Mouse (Mus musculus) liver, embryonic 14.5 days (tissue): ENCODE results near the gene Vmn1r158. TPM values are rescaled to one million over a fixed set of nuclear protein-coding genes. Genes with fewer than 3 reads are reported as not detected.
"Not testable (repeated sequence)": the region's sequence is repeated elsewhere in the genome, so short reads cannot be mapped to it uniquely, and the experiment has no call there.

Experiments used
- ATAC-seq: fragments of 200-750 bp; cut with Nextera tagmentation; 2 replicates; pipeline ENCODE4 v1.8.0; 2017; ENCODE audit warnings: moderate number of reproducible peaks, mild to moderate bottlenecking, moderate library complexity; ENCODE audit not compliant: insufficient read depth
- DNase-seq, 3 experiments: peaks; one replicate each; pipeline ENCODE4 v3.0.0-alpha.2; 2012 to 2013; ENCODE audit warnings: low read depth in 3 of 3, low spot score in 3 of 3
- H3K27ac ChIP-seq: fragments of 300-500 bp; sonication (generic); 2 replicates; pipeline ENCODE4 v1.5.1; 2014; ENCODE audit warnings: moderate library complexity, mild to moderate bottlenecking, control low read depth, inconsistent platforms
- H3K27me3 ChIP-seq: fragments of 300-500 bp; sonication (generic); 2 replicates; pipeline ENCODE4 v1.6.1; 2014; ENCODE audit warnings: mild to moderate bottlenecking, low read length, moderate library complexity; ENCODE audit not compliant: control insufficient read depth, insufficient read depth
- H3K36me3 ChIP-seq: fragments of 300-500 bp; sonication (generic); replicated peaks from 2 replicates; pipeline ENCODE4 v1.6.1; 2014; ENCODE audit warnings: low read depth; ENCODE audit not compliant: control insufficient read depth, insufficient read depth
- H3K4me1 ChIP-seq, 2 experiments: fragments of 200-500 bp in 1 of 2; fragments of 300-500 bp in 1 of 2; sonication (generic) in 1 of 2; replicated peaks; 2 replicates each; pipeline ENCODE4 v1.6.1; 2012 to 2014; ENCODE audit warnings: antibody characterized with exemption in 1 of 2, inconsistent platforms in 1 of 2, low read length in 1 of 2; ENCODE audit not compliant: control insufficient read depth in 2 of 2, insufficient read depth in 2 of 2
- H3K4me2 ChIP-seq: fragments of 300-500 bp; sonication (generic); 2 replicates; pipeline ENCODE4 v1.6.1; 2014; ENCODE audit warnings: low read depth, mild to moderate bottlenecking, control low read depth, moderate library complexity
- H3K4me3 ChIP-seq, 2 experiments: fragments of 200-500 bp in 1 of 2; fragments of 300-500 bp in 1 of 2; sonication (generic) in 1 of 2; 2 replicates each; pipeline ENCODE4 v1.5.1; 2012 to 2014; ENCODE audit warnings: low read depth in 2 of 2, low read length in 2 of 2, mild to moderate bottlenecking in 2 of 2, control low read depth in 1 of 2, inconsistent platforms in 1 of 2, moderate library complexity in 1 of 2; ENCODE audit not compliant: insufficient read depth in 1 of 2
- H3K9ac ChIP-seq: fragments of 300-500 bp; sonication (generic); replicated peaks from 2 replicates; pipeline ENCODE4 v1.6.1; 2014; ENCODE audit warnings: mild to moderate bottlenecking, control low read depth, moderate library complexity
- H3K9me3 ChIP-seq: fragments of 300-500 bp; sonication (generic); 2 replicates; pipeline ENCODE4 v1.6.1; 2016; ENCODE audit warnings: low read length, mixed read lengths; ENCODE audit not compliant: control insufficient read depth
- WGBS: fragments of 180-500 bp; shearing (Covaris S2); extraction: QIAGEN DNeasy Blood & Tissue Kit; methylation state at CpG from one replicate; pipeline ENCODE4 v1.1.7; 2014; ENCODE audit not compliant: insufficient replicate concordance; 5-methylcytosine and 5-hydroxymethylcytosine counted together
- polyA plus RNA-seq, 2 experiments: library from polyadenylated mRNA; depleted of rRNA in 1 of 2; stranded (reverse) in 1 of 2; unstranded in 1 of 2; fragments of >200 nt; fragmentation: Nextera tagmentation in 1 of 2; extraction: Ambion mirVana in 1 of 2; gene quantifications; 2 replicates each; pipeline versions ENCODE4 v1.2.1 to v1.2.3; 2012 to 2014

Vmn1r158 gene
- polyA plus RNA-seq (2012; rRNA removed), result not detected in 2 replicates
- not detected in 2 replicates for polyA plus RNA-seq (2014; fragmentation: Nextera tagmentation; extraction: Ambion mirVana)

GRCm38 (mm10) chr7:22790682-22791081, at the start of gene Vmn1r158:
Gene Vmn1r158, minus strand, starts transcription at chr7:22790782.
- not testable (repeated sequence) for ATAC-seq, H3K4me2 ChIP-seq, H3K9me3 ChIP-seq, H3K27me3 ChIP-seq, DNase-seq, H3K27ac ChIP-seq, H3K9ac ChIP-seq, H3K4me3 ChIP-seq, H3K36me3 ChIP-seq, H3K4me1 ChIP-seq
- 33% methylated on average over 2 of the region's 2 CpGs for WGBS

DNA sequence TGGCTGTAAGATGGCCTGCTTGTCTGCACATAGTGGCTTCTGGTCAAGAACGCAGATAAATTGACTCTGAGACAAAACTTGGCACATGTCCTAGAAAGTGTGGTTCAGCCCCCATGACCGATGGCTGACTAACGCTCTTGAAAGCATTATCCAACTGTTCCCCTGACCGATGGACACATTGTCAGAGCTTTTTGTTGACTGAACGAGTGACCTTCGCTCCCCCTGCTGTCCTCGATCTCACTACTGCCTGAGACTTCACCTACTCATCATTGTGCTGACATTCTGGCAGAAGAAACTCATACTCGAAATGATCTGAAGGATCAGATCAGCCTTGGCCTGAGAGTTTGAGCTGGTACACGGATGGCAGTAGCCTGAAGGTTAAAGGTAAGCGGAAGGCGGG, 14.6 kb downstream of the Vmn1r158 start:
- not testable (repeated sequence) for H3K36me3 ChIP-seq, DNase-seq, ATAC-seq, H3K9me3 ChIP-seq, H3K27ac ChIP-seq, H3K4me2 ChIP-seq, H3K4me3 ChIP-seq, H3K9ac ChIP-seq, H3K27me3 ChIP-seq, H3K4me1 ChIP-seq
- 65% methylated on average over 6 of the region's 11 CpGs for WGBS

DNA sequence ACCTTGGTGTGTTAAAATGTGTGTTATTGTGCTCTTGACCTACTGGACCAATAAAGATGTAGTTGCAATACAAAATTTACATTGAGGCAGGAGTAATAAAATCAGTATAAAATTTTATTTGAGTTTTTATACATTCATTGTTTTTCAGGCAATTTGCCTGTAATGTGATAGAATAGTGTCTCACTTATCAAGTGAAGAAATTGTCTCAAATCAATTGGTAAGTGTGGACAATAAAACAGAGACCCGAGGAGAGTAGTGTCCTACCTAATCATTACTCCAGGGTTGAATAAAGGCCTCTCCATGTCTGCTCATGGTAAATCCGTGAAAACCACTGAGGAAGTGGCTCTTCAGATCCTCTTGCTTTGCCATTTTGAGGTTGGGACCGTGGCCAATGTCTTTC, 29.2 kb downstream of the Vmn1r158 start, which contains the start of gene Vmn1r157:
TSS of gene Vmn1r157 (plus strand) at position 301 of the 400 bp plus-strand sequence.
- not testable (repeated sequence) for ATAC-seq, DNase-seq, H3K4me2 ChIP-seq, H3K4me1 ChIP-seq, H3K36me3 ChIP-seq, H3K9me3 ChIP-seq, H3K27me3 ChIP-seq, H3K27ac ChIP-seq, H3K4me3 ChIP-seq, H3K9ac ChIP-seq
- 13% methylated on average over 2 of the region's 3 CpGs for WGBS

Other genes starting within 250 kb of the Vmn1r158 start
- gene Gm4201, start 225.4 kb downstream of the Vmn1r158 start, polyA plus RNA-seq (2012; rRNA removed), result not detected in 2 replicates
- not detected in 2 replicates for gene Gm4201, start 225.4 kb downstream of the Vmn1r158 start, polyA plus RNA-seq (2014; fragmentation: Nextera tagmentation; extraction: Ambion mirVana)
- not detected in 2 replicates for gene Gm4565, start 202.7 kb downstream of the Vmn1r158 start, polyA plus RNA-seq (2012; rRNA removed)
- gene Gm4565, start 202.7 kb downstream of the Vmn1r158 start, polyA plus RNA-seq (2014; fragmentation: Nextera tagmentation; extraction: Ambion mirVana), result not detected in 2 replicates
- gene Vmn1r155, start 132.8 kb downstream of the Vmn1r158 start, polyA plus RNA-seq (2012; rRNA removed), result not detected in 2 replicates
- not detected in 2 replicates for gene Vmn1r155, start 132.8 kb downstream of the Vmn1r158 start, polyA plus RNA-seq (2014; fragmentation: Nextera tagmentation; extraction: Ambion mirVana)
- gene Gm8693, start 98.5 kb downstream of the Vmn1r158 start, polyA plus RNA-seq (2012; rRNA removed), result not detected in 2 replicates
- not detected in 2 replicates for gene Gm8693, start 98.5 kb downstream of the Vmn1r158 start, polyA plus RNA-seq (2014; fragmentation: Nextera tagmentation; extraction: Ambion mirVana)
- not detected in 2 replicates for gene Gm4567, start 71.1 kb downstream of the Vmn1r158 start, polyA plus RNA-seq (2012; rRNA removed)
- not detected in 2 replicates for gene Gm4567, start 71.1 kb downstream of the Vmn1r158 start, polyA plus RNA-seq (2014; fragmentation: Nextera tagmentation; extraction: Ambion mirVana)
- not detected in 2 replicates for gene Vmn1r157, start 29.1 kb downstream of the Vmn1r158 start, polyA plus RNA-seq (2012; rRNA removed)
- not detected in 2 replicates for gene Vmn1r157, start 29.1 kb downstream of the Vmn1r158 start, polyA plus RNA-seq (2014; fragmentation: Nextera tagmentation; extraction: Ambion mirVana)
- gene Vmn1r159, start 52.8 kb upstream of the Vmn1r158 start, polyA plus RNA-seq (2012; rRNA removed), result not detected in 2 replicates
- gene Vmn1r159, start 52.8 kb upstream of the Vmn1r158 start, polyA plus RNA-seq (2014; fragmentation: Nextera tagmentation; extraction: Ambion mirVana), result not detected in 2 replicates
- not detected in 2 replicates for gene Vmn1r160, start 80.4 kb upstream of the Vmn1r158 start, polyA plus RNA-seq (2012; rRNA removed)
- gene Vmn1r160, start 80.4 kb upstream of the Vmn1r158 start, polyA plus RNA-seq (2014; fragmentation: Nextera tagmentation; extraction: Ambion mirVana), result not detected in 2 replicates
- not detected in 2 replicates for gene Gm4214, start 193.9 kb upstream of the Vmn1r158 start, polyA plus RNA-seq (2012; rRNA removed)
- gene Gm4214, start 193.9 kb upstream of the Vmn1r158 start, polyA plus RNA-seq (2014; fragmentation: Nextera tagmentation; extraction: Ambion mirVana), result not detected in 2 replicates
- gene Gm4216, start 229.1 kb upstream of the Vmn1r158 start, polyA plus RNA-seq (2012; rRNA removed), result not detected in 2 replicates
- gene Gm4216, start 229.1 kb upstream of the Vmn1r158 start, polyA plus RNA-seq (2014; fragmentation: Nextera tagmentation; extraction: Ambion mirVana), result not detected in 2 replicates